Mouse (Mus musculus): Measurements from ENCODE around the gene Rrp1b. TPM values are rescaled to one million over a fixed set of nuclear protein-coding genes. Genes with fewer than 3 reads are reported as not detected.
"Not testable (repeated sequence)": the region's sequence is repeated elsewhere in the genome, so short reads cannot be mapped to it uniquely, and the experiment has no call there.

The Rrp1b gene
- polyA plus RNA-seq, 1 experiment from 2014 or later = 50.8 TPM

DNA sequence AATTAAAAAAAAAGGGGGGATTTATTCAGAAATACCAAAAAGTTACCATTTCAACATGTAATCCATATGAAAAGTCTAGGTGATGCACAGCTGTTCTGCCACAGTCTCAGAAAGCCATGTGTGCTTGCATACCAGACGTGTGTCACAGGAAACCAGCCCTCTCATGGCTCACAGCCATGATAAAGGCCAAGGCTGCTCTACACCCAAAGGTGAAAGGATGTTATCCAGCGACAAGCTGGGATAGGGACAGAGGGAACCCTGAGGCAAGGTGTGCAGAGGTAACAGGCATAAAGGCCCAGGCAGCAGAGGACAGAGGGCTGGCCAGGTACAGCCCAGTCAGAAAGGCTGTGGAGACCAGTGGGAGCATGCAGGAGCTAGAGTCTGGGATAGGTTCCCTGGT is 27.8 kb downstream of the Rrp1b start:
- no peak overlapping the region for H3K9ac ChIP-seq
- no peak overlapping the region for H3K4me2 ChIP-seq
- H3K27ac ChIP-seq = no peak overlapping the region
- no peaks in the 10 kb centered on the region for H3K4me1 ChIP-seq
- 79% methylated on average over 2 of the region's 2 CpGs for WGBS
- peaks cover 21% of the 10 kb centered on the region for H3K36me3 ChIP-seq
- H3K4me3 ChIP-seq (replicated peaks) = no peak overlapping the region
- no peaks in the 10 kb centered on the region for H3K9me3 ChIP-seq
- H3K27me3 ChIP-seq (replicated peaks) = no peaks in the 10 kb centered on the region
- no peak for ATAC-seq (ENCODE audit: insufficient read depth, low FRiP score, low read depth)

DNA sequence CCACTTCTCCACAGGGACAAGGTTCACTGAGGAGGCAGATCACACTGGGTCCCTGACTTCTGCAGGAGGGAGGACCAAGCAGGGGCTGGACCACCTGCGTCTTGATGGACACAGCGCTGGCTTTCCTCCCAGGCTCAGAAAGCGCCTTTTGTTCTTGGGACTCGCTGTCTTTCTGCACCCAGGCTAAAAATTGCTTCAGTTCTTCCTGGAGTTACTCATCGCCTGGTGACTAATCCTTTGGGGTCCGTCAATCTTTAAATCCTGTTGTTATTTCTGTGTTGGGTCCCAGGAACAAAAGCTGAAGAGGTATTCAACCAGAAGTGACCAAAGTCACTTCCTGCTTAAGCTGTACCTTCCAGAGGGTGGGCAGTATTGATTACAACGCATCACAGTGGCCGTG is 28.9 kb downstream of the Rrp1b start:
- H3K4me1 ChIP-seq; H3K9ac ChIP-seq; H3K4me3 ChIP-seq (replicated peaks); H3K27me3 ChIP-seq (replicated peaks); ATAC-seq (ENCODE audit: insufficient read depth, low FRiP score, low read depth); H3K9me3 ChIP-seq; H3K4me2 ChIP-seq; H3K27ac ChIP-seq: not testable (repeated sequence)
- 67% methylated on average over 8 of the region's 8 CpGs for WGBS
- H3K36me3 ChIP-seq = peaks cover 17% of the 10 kb centered on the region

DNA sequence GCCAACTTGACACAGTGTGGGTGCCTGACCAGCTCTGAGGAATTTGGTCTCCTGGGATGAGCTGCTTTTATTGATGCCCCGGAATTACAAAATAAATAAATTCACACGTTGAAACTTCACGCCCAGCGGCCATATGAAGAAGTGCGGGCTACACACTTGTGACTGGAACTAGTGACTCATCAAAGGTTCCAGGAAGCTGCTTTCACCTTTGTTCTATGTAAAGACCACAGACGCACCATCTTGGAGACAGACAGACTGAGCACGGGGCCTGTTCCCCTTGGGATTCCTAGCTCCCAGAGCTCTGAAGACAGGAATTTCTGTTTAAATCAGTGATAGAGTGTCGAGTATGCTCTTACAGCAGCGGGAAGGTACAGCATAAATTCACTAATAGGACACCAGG is 31.6 kb downstream of the Rrp1b start:
- ATAC-seq (ENCODE audit: insufficient read depth, low FRiP score, low read depth) = no peak

DNA sequence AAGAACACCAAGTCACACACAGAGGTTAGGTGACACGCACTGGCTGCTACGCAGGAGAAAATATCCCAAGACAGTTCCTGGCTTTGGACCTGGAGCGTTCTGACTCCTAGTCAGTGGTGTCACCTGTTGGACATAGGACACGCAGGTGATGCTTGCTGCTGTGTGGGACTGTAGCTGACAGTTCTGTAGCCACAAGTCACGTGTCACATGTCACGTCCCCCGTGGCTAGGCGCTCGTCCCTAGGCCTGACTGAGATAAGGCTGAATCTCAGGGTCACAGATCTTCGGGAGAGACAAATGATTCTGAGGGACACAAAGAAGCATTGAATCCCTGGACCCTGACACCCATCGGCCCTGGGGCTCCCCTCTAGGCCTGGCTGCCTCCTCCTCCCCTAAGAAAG is 32.5 kb downstream of the Rrp1b start:
- Histone ChIP-seq H3K4me2 (no peak overlapping the region), H3K9me3 (no peaks in the 10 kb centered on the region), H3K27me3 (replicated peaks) (no peaks in the 10 kb centered on the region), H3K4me1 (no peaks in the 10 kb centered on the region), H3K27ac (no peak overlapping the region), H3K36me3 (no peaks in the 10 kb centered on the region), H3K9ac (no peak overlapping the region), H3K4me3 (replicated peaks) (no peak overlapping the region)
- no peak for ATAC-seq (ENCODE audit: insufficient read depth, low FRiP score, low read depth)
- 77% methylated on average over 11 of the region's 11 CpGs for WGBS

More for the DNA sequence above, 31.6 kb downstream of the Rrp1b start:
- H3K36me3 ChIP-seq = no peaks in the 10 kb centered on the region
- H3K4me3 ChIP-seq (replicated peaks) = no peak overlapping the region
- H3K9ac ChIP-seq = no peak overlapping the region
- no peak overlapping the region for H3K27ac ChIP-seq
- H3K4me1 ChIP-seq = no peaks in the 10 kb centered on the region
- no peak overlapping the region for H3K4me2 ChIP-seq
- H3K9me3 ChIP-seq = no peaks in the 10 kb centered on the region
- no peaks in the 10 kb centered on the region for H3K27me3 ChIP-seq (replicated peaks)
- WGBS = 68% methylated on average over 9 of the region's 9 CpGs

DNA sequence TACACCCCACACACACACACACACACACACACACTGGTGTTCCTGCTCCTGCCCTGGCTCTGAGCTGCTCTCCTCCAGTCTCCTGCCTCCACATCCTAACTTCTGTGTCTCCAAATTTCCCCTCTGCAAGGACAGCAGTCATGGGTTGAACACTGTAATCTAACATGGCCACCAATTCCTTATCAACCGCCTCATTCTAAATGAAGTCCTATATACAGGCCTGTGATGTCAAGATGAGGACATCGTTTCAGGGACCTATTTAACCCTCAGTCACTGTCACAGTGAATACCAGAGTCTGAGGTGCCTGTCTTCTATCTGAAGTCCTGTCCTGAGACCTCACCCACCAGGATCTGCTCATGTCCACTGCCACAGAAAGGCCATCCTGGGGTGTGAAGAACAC is 32.9 kb downstream of the Rrp1b start:
- WGBS = 83% methylated on average over 2 of the region's 2 CpGs
- H3K9me3 ChIP-seq = no peaks in the 10 kb centered on the region
- H3K36me3 ChIP-seq = no peaks in the 10 kb centered on the region
- no peak overlapping the region for H3K27ac ChIP-seq
- H3K27me3 ChIP-seq (replicated peaks) = no peaks in the 10 kb centered on the region
- ATAC-seq (ENCODE audit: insufficient read depth, low FRiP score, low read depth) = no peak
- H3K4me2 ChIP-seq = no peak overlapping the region
- H3K4me3 ChIP-seq (replicated peaks) = no peak overlapping the region
- H3K4me1 ChIP-seq = no peaks in the 10 kb centered on the region
- H3K9ac ChIP-seq = no peak overlapping the region

DNA sequence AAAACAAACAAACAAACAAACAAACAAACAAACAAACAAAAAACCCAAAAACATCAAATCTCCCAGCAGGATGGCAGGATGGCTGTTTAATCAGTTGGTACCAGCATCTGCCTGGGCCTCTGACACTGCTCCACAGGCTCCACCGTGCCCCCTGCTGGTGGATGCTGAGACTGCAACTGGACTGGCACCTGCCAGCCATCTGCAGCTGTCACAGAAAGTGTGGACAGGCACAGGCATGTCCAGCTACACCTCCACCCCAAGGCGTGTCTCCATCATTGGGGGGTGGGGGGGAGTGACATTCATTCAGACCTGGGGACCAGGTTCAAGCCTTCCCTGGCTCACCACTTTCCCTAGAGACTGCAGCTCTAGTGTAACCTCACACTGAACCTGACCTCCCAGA is 37.5 kb downstream of the Rrp1b start:
- H3K4me1 ChIP-seq = no peaks in the 10 kb centered on the region
- H3K4me2 ChIP-seq = no peak overlapping the region
- no peaks in the 10 kb centered on the region for H3K9me3 ChIP-seq
- H3K9ac ChIP-seq = no peak overlapping the region
- no peaks in the 10 kb centered on the region for H3K36me3 ChIP-seq
- no peak overlapping the region for H3K4me3 ChIP-seq (replicated peaks)
- 0 out of 2 replicates have a peak, but pooled peaks have one; percentile 8 for ATAC-seq (ENCODE audit: insufficient read depth, low FRiP score, low read depth)
- no peaks in the 10 kb centered on the region for H3K27me3 ChIP-seq (replicated peaks)
- WGBS = 7% methylated on average over 2 of the region's 2 CpGs
- H3K27ac ChIP-seq = no peak overlapping the region

DNA sequence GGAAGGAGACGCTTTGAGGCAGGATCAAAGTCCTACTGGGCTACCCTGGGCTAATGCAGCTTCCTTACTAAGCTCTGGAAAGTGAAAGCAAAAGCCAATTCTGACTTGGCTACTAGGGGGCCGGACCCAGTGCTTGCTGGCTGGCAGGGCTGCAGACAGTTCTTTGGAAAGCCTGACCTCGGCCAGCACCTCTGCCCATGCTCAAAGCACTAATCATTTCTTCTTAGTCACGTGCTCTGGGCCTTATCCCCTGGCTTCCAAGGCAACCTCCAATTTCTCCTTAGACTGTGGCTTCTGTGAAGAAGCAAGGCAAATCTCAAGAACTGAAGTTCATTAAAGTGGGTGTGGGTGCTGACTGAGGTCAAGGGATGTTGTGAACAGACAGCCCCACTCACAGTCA is 38.8 kb downstream of the Rrp1b start:
- no peaks in the 10 kb centered on the region for H3K36me3 ChIP-seq
- no peak for ATAC-seq (ENCODE audit: insufficient read depth, low FRiP score, low read depth)
- no peaks in the 10 kb centered on the region for H3K27me3 ChIP-seq (replicated peaks)
- no peaks in the 10 kb centered on the region for H3K9me3 ChIP-seq
- H3K4me1 ChIP-seq = no peaks in the 10 kb centered on the region
- no peak overlapping the region for H3K4me2 ChIP-seq
- WGBS = 51% methylated on average over 4 of the region's 4 CpGs
- H3K4me3 ChIP-seq (replicated peaks) = no peak overlapping the region
- H3K9ac ChIP-seq = no peak overlapping the region
- no peak overlapping the region for H3K27ac ChIP-seq

DNA sequence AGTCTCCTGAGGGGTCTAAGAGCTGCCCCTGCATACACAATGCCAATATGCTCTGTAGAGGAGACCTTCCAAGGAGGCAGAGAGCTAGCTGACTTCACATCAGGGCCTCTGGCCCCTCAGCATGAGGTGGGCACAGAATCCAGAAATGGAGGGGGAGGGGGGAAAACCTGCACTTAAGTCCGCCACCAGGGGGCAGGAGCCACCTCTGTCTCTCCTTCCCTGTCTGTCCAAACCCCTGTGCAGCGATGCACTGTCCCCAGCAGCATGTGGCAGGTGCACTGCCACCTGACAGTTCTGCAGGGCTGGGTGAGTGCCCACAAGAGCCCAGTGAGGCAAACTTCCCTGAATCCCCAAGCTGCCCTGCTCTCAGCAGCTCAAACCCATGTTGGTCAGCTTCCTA is 39.3 kb downstream of the Rrp1b start:
- 3% methylated on average over 2 of the region's 2 CpGs for WGBS
- Histone ChIP-seq H3K4me2 (no peak overlapping the region), H3K9ac (no peak overlapping the region), H3K4me3 (replicated peaks) (no peak overlapping the region), H3K27me3 (replicated peaks) (no peaks in the 10 kb centered on the region), H3K27ac (no peak overlapping the region), H3K36me3 (no peaks in the 10 kb centered on the region), H3K4me1 (no peaks in the 10 kb centered on the region), H3K9me3 (no peaks in the 10 kb centered on the region)
- ATAC-seq (ENCODE audit: insufficient read depth, low FRiP score, low read depth) = no peak

DNA sequence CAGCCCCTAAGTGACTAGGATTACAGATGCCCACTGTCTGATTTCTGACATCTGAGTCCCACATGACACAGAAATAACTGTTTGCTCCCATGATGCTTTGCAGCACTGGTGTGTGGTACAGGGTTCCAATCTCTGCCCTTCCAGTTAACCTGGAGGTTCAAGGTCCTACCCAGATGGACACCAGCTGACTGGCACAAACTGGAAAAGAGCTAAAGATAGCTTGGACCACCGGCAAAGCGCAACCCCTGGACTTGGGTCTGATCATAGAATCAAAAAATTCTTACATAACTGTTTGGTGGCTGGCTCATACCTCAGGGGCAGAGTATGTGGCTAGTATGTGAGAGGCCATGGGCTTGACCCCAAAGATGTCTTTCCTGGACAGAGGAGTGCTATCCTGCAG is 47.5 kb downstream of the Rrp1b start:
- H3K36me3 ChIP-seq = no peaks in the 10 kb centered on the region
- ATAC-seq (ENCODE audit: insufficient read depth, low FRiP score, low read depth) = no peak
- H3K27me3 ChIP-seq (replicated peaks) = no peaks in the 10 kb centered on the region
- H3K9ac ChIP-seq = no peak overlapping the region
- no peak overlapping the region for H3K27ac ChIP-seq
- H3K4me1 ChIP-seq = no peaks in the 10 kb centered on the region
- H3K4me2 ChIP-seq = no peak overlapping the region
- H3K4me3 ChIP-seq (replicated peaks) = no peak overlapping the region
- H3K9me3 ChIP-seq = no peaks in the 10 kb centered on the region
- WGBS = 90% methylated on average over 2 of the region's 2 CpGs

DNA sequence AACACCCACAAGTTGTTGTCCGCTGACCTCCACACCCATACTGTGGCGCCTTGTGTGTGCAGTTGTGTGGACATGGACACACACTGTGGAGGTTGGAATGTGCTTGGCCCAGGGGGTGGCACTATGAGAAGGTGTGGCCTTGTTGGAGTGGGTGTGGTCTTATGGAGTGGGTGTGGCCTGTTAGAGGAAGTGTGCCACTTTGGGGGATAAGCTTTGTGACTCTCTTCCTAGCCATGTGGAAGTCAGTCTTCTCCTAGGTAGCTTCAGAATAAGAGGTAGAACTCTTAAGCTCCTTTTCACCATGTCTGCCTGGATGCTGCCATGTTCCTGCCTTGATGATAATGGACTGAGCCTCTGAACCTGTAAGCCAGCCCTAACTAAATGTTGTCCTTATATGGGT is 51.2 kb downstream of the Rrp1b start:
- ATAC-seq (ENCODE audit: insufficient read depth, low FRiP score, low read depth) = no peak
- peaks cover 11% of the 10 kb centered on the region for H3K4me1 ChIP-seq
- H3K4me3 ChIP-seq (replicated peaks) = no peak overlapping the region
- 96% methylated on average over 2 of the region's 2 CpGs for WGBS
- H3K9ac ChIP-seq = no peak overlapping the region
- H3K27me3 ChIP-seq (replicated peaks) = no peaks in the 10 kb centered on the region
- H3K36me3 ChIP-seq = no peaks in the 10 kb centered on the region
- no peak overlapping the region for H3K4me2 ChIP-seq
- H3K9me3 ChIP-seq = no peaks in the 10 kb centered on the region
- H3K27ac ChIP-seq = no peak overlapping the region

DNA sequence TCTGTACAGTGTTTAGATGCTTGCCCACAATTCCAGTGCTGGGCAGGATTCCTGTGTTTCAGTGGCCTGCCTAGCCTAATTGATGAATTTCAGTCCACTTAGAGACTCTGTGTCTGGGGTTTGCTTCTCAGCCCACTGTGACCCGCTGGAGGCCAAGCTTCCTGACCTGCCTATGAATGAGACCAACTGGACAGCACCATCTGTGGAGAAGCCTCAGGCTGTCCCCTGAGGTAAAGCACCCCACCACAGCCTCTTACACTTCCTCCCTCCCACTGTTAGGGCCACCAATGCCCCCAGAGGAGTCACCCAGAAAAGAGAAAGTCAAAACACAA is 55.1 kb downstream of the Rrp1b start:
- H3K4me3 ChIP-seq (replicated peaks) = peak overlapping the region; percentile 32
- WGBS = 8% methylated on average over 1 of the region's 1 CpGs
- no peaks in the 10 kb centered on the region for H3K36me3 ChIP-seq
- H3K9me3 ChIP-seq = no peaks in the 10 kb centered on the region
- H3K27ac ChIP-seq = peak overlapping the region; percentile 70
- peak overlapping the region; percentile 67 for H3K4me2 ChIP-seq
- ATAC-seq (ENCODE audit: insufficient read depth, low FRiP score, low read depth) = peak; percentile 3; the same call in 1 of the 2 replicates
- no peak overlapping the region for H3K9ac ChIP-seq
- H3K4me1 ChIP-seq = peaks cover 11% of the 10 kb centered on the region
- no peaks in the 10 kb centered on the region for H3K27me3 ChIP-seq (replicated peaks)

DNA sequence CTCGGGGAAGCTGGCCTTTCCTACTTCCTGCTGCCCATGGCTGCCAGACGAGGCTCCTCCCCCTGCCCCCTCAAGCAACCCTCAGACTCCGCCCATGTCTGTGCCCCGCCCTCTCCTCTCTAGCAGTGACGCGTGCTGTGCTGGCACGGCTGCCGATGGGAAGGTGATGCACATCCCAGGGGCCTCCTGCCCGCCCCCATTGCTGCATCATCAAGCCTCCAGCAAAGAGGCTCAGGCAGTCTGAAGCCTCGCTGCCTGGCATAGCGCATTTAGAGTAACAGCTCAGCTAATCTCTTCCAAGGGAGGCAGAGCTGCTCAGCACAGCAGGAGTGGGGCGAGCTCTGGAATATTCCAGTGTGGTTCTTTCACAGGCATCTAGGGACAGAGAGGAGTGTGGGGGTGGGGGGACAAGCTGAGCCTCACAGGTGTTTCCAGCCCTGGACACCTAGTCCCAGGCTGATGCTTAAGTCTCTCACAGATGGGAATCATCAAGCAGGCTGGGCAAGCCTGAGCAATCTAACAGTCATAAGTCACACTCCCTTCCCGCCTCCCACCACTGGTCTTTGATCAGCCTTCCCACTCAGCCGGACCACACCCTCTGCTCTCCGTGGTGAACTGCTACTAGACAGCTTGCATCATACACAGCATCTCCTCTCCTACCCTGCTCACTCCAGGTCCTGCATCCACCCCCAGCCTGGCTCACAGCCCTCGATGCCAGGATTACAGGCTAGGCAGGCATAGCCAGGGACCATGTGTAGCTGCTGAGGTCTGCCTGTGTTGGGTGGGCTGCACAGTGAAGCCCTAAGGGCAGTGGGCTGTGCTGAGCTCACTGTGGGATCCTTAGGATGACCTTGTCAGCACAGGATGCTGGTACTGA is 55.7 kb downstream of the Rrp1b start:
- H3K4me1 ChIP-seq = peaks cover 11% of the 10 kb centered on the region
- peak overlapping the region; percentile 32 for H3K4me3 ChIP-seq (replicated peaks)
- not testable (repeated sequence) for H3K9me3 ChIP-seq; H3K27me3 ChIP-seq (replicated peaks); H3K9ac ChIP-seq; H3K36me3 ChIP-seq
- ATAC-seq (ENCODE audit: insufficient read depth, low FRiP score, low read depth) = peak; percentile 93
- WGBS = 4% methylated on average over 16 of the region's 16 CpGs
- peak overlapping the region; percentile 70 for H3K27ac ChIP-seq
- H3K4me2 ChIP-seq = peak overlapping the region; percentile 67

DNA sequence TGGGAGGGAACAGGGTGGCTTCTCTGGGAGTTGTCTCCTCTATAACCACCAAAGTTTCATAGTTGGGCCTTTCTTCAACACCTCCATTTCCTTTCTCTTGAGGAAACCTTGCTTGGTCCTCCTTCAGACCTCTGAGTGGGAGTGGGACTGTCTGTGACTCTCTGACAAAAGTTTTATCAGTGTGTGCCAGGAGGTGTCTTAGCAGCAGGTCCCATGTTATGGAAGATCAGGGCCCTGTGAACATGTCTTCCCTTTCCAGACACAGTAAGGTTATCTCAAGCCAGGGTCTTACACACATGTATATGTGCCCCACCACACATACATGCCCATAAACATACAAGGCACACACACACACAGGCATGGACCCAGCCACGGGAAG is 56.3 kb downstream of the Rrp1b start:
- Histone ChIP-seq H3K27ac (no peak overlapping the region), H3K9ac (no peak overlapping the region), H3K4me3 (replicated peaks) (no peak overlapping the region), H3K4me2 (no peak overlapping the region), H3K9me3 (no peaks in the 10 kb centered on the region), H3K4me1 (peaks cover 11% of the 10 kb centered on the region), H3K27me3 (replicated peaks) (no peaks in the 10 kb centered on the region), H3K36me3 (no peaks in the 10 kb centered on the region)
- 85% methylated on average over 1 of the region's 1 CpGs for WGBS
- ATAC-seq (ENCODE audit: insufficient read depth, low FRiP score, low read depth) = peak; percentile 52; the same call in 1 of the 2 replicates
